Mouse (Mus musculus): ENCODE results near the gene Klhl42. TPM values are rescaled to one million over a fixed set of nuclear protein-coding genes. Genes with fewer than 3 reads are reported as not detected.

Gene Klhl42
- total RNA-seq, 1 experiment = 9.1 TPM

DNA sequence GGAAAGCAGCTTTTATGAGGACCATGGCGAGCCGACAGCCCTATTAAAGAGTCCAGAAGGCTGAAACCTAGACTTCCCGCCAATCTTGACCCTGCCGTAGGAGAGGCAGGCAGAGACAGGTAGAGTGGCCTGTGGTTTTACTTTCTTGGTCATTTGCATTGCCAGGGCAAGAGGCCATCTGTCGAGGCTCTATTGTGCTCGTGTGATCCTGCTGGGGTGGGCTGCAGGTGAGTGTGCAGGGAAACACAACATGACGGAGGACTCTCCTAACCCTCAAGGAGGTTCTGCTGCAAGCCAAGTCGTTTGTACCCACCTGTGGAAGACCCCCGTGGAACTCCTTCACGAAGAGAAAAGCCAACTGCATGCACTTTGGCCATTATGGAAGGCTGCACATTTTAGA lies 54.6 kb downstream of the Klhl42 start:
- in situ Hi-C loops (cut with MboI; ENCODE audit: low sequenced_read_pairs in 2 of 2, unreplicated experiment in 2 of 2) = no loop called here
- Histone ChIP-seq H3K9me3 (ENCODE audit: control insufficient read depth, insufficient read depth, low read depth, low read length) (no peaks in the 10 kb centered on the region), H3K36me3 (ENCODE audit: control insufficient read depth, insufficient read depth, low read length, poor library complexity, severe bottlenecking) (no peaks in the 10 kb centered on the region), H3K9ac (ENCODE audit: insufficient read depth, low read depth, low read length, poor library complexity, severe bottlenecking) (no peak overlapping the region), H3K27ac (ENCODE audit: insufficient read depth, low read depth, low read length, poor library complexity, severe bottlenecking) (no peak overlapping the region), H3K4me1 (ENCODE audit: control insufficient read depth in 2 of 2, insufficient read depth in 2 of 2, low read length in 2 of 2, poor library complexity in 1 of 2) (0 out of 4 replicates have a peak, but pooled peaks cover 0 to 2% of the 10 kb centered on the region in 2 experiments), H3K4me3 (ENCODE audit: insufficient read depth in 1 of 2, low read depth in 1 of 2, low read length in 2 of 2, poor library complexity in 1 of 2, severe bottlenecking in 1 of 2) (no peak overlapping the region)
- TF ChIP-seq HCFC1 (IDR thresholded peaks at IDR 0.05; ENCODE audit: borderline replicate concordance, insufficient read depth, low read length) = no peak
- no peak for TF ChIP-seq ZC3H11A (IDR thresholded peaks at IDR 0.05; ENCODE audit: borderline replicate concordance, low read depth, low read length)
- no peak for TF ChIP-seq MAFK (IDR thresholded peaks at IDR 0.05; ENCODE audit: insufficient read depth, low read depth, low read length)
- no peak for TF ChIP-seq ZNF384 (IDR thresholded peaks at IDR 0.05; ENCODE audit: low read depth, low read length)
- no peak for TF ChIP-seq CHD2 (IDR thresholded peaks at IDR 0.05; ENCODE audit: low read depth, low read length)
- no peak for DNase-seq (ENCODE audit: low read depth, low spot score)

DNA sequence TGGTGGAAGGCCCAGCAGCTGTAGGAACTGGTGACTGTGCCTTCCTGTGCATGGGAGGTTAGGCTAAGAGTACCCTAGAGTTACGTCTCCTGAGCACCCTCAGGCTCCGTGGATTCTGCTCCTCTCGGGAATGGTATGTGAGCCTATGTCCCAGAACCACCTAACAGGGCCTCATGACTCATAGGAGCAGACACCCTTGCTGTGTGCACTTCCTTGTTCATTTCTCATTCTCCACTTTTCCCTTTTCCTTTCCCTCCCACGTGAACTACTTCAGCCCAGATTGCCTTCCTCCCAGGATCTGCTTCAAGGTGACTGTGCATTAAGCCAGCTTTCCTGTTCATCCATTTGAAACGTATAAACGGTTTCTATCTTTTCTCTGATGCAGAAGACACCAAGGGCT lies 59.9 kb downstream of the Klhl42 start:
- no peak for TF ChIP-seq ZNF384 (IDR thresholded peaks at IDR 0.05; ENCODE audit: low read depth, low read length)
- TF ChIP-seq HCFC1 (IDR thresholded peaks at IDR 0.05; ENCODE audit: borderline replicate concordance, insufficient read depth, low read length) = no peak
- no peak for TF ChIP-seq MAFK (IDR thresholded peaks at IDR 0.05; ENCODE audit: insufficient read depth, low read depth, low read length)
- TF ChIP-seq CHD2 (IDR thresholded peaks at IDR 0.05; ENCODE audit: low read depth, low read length) = no peak
- no peak for TF ChIP-seq ZC3H11A (IDR thresholded peaks at IDR 0.05; ENCODE audit: borderline replicate concordance, low read depth, low read length)
- DNase-seq (ENCODE audit: low read depth, low spot score) = no peak
- no peak overlapping the region for H3K4me3 ChIP-seq (ENCODE audit: insufficient read depth in 1 of 2, low read depth in 1 of 2, low read length in 2 of 2, poor library complexity in 1 of 2, severe bottlenecking in 1 of 2)
- H3K4me1 ChIP-seq (ENCODE audit: control insufficient read depth in 2 of 2, insufficient read depth in 2 of 2, low read length in 2 of 2, poor library complexity in 1 of 2) = no peaks in the 10 kb centered on the region
- H3K36me3 ChIP-seq (ENCODE audit: control insufficient read depth, insufficient read depth, low read length, poor library complexity, severe bottlenecking) = no peaks in the 10 kb centered on the region
- no peak overlapping the region for H3K27ac ChIP-seq (ENCODE audit: insufficient read depth, low read depth, low read length, poor library complexity, severe bottlenecking)
- no peak overlapping the region for H3K9ac ChIP-seq (ENCODE audit: insufficient read depth, low read depth, low read length, poor library complexity, severe bottlenecking)
- H3K9me3 ChIP-seq (ENCODE audit: control insufficient read depth, insufficient read depth, low read depth, low read length) = no peaks in the 10 kb centered on the region
- in situ Hi-C loops (cut with MboI; ENCODE audit: low sequenced_read_pairs in 2 of 2, unreplicated experiment in 2 of 2) = no loop called here

DNA sequence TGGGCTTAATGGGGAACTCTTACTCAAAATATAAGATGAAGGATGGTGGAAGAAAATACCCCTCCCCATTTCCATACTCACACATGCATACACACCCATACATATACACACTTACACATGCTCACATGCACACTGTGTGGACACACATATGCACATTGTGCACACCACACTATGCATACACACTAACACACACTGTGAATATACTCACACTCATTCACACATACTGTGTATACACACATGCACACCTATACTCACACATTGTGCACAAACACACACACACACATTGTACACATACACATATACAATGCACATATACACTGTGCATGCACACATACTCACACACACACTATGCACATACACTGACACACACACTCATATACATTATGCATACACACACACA lies 60.7 kb downstream of the Klhl42 start:
- no peak overlapping the region for H3K9ac ChIP-seq (ENCODE audit: insufficient read depth, low read depth, low read length, poor library complexity, severe bottlenecking)

DNA sequence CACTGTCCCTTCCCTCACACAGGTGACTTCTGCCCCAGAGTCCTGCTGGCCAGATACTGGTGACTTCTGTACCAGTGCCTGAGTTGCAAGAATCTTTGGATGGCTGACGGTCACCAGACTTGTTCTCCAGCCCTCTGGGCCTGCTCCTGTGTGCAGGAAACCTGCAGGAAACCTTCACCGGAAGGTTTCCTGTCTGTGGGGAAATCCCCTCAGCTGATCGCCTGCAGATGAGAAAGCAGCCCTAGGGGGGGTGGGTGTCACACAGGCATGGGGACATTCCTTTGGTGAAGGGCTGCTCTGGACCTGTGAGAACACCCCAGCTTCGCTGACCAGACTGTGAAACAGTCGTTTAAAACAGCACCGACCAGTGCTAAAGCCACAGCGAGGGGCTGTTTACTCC lies 63.9 kb downstream of the Klhl42 start:
- H3K27ac ChIP-seq (ENCODE audit: insufficient read depth, low read depth, low read length, poor library complexity, severe bottlenecking) = no peak overlapping the region
- H3K36me3 ChIP-seq (ENCODE audit: control insufficient read depth, insufficient read depth, low read length, poor library complexity, severe bottlenecking) = no peaks in the 10 kb centered on the region
- TF ChIP-seq ZNF384 (IDR thresholded peaks at IDR 0.05; ENCODE audit: low read depth, low read length) (no peak), MAFK (IDR thresholded peaks at IDR 0.05; ENCODE audit: insufficient read depth, low read depth, low read length) (no peak), HCFC1 (IDR thresholded peaks at IDR 0.05; ENCODE audit: borderline replicate concordance, insufficient read depth, low read length) (no peak), CHD2 (IDR thresholded peaks at IDR 0.05; ENCODE audit: low read depth, low read length) (no peak), ZC3H11A (IDR thresholded peaks at IDR 0.05; ENCODE audit: borderline replicate concordance, low read depth, low read length) (no peak)
- H3K9me3 ChIP-seq (ENCODE audit: control insufficient read depth, insufficient read depth, low read depth, low read length) = no peaks in the 10 kb centered on the region
- no peak for DNase-seq (ENCODE audit: low read depth, low spot score)
- in situ Hi-C loops (cut with MboI; ENCODE audit: low sequenced_read_pairs in 2 of 2, unreplicated experiment in 2 of 2) = no loop called here
- H3K4me3 ChIP-seq (ENCODE audit: insufficient read depth in 1 of 2, low read depth in 1 of 2, low read length in 2 of 2, poor library complexity in 1 of 2, severe bottlenecking in 1 of 2) = no peak overlapping the region
- no peaks in the 10 kb centered on the region for H3K4me1 ChIP-seq (ENCODE audit: control insufficient read depth in 2 of 2, insufficient read depth in 2 of 2, low read length in 2 of 2, poor library complexity in 1 of 2)
- H3K9ac ChIP-seq (ENCODE audit: insufficient read depth, low read depth, low read length, poor library complexity, severe bottlenecking) = no peak overlapping the region

More for the DNA sequence above, 60.7 kb downstream of the Klhl42 start:
- DNase-seq (ENCODE audit: low read depth, low spot score) = no peak
- Histone ChIP-seq H3K36me3 (ENCODE audit: control insufficient read depth, insufficient read depth, low read length, poor library complexity, severe bottlenecking) (no peaks in the 10 kb centered on the region), H3K4me1 (ENCODE audit: control insufficient read depth in 2 of 2, insufficient read depth in 2 of 2, low read length in 2 of 2, poor library complexity in 1 of 2) (no peaks in the 10 kb centered on the region), H3K4me3 (ENCODE audit: insufficient read depth in 1 of 2, low read depth in 1 of 2, low read length in 2 of 2, poor library complexity in 1 of 2, severe bottlenecking in 1 of 2) (no peak overlapping the region), H3K9me3 (ENCODE audit: control insufficient read depth, insufficient read depth, low read depth, low read length) (no peaks in the 10 kb centered on the region), H3K27ac (ENCODE audit: insufficient read depth, low read depth, low read length, poor library complexity, severe bottlenecking) (no peak overlapping the region)
- in situ Hi-C loops (cut with MboI; ENCODE audit: low sequenced_read_pairs in 2 of 2, unreplicated experiment in 2 of 2) = no loop called here
- no peak for TF ChIP-seq HCFC1 (IDR thresholded peaks at IDR 0.05; ENCODE audit: borderline replicate concordance, insufficient read depth, low read length)
- no peak for TF ChIP-seq MAFK (IDR thresholded peaks at IDR 0.05; ENCODE audit: insufficient read depth, low read depth, low read length)
- TF ChIP-seq ZC3H11A (IDR thresholded peaks at IDR 0.05; ENCODE audit: borderline replicate concordance, low read depth, low read length) = no peak
- TF ChIP-seq ZNF384 (IDR thresholded peaks at IDR 0.05; ENCODE audit: low read depth, low read length) = no peak
- TF ChIP-seq CHD2 (IDR thresholded peaks at IDR 0.05; ENCODE audit: low read depth, low read length) = no peak
